Mouse (Mus musculus) myocyte (in vitro differentiated cells): ENCODE measurements at regions not wholly inside any gene's neighbourhood (a gene's known extent, or its start where the extent isn't known, plus 50 kb on each side); places are given as distances from the start of the nearest gene placed in this dataset.

Experiments used
- E2F4 ChIP-seq: IDR thresholded peaks from one replicate; pipeline ENCODE4 v1.6.1; 2011; ENCODE audit warnings: mild to moderate bottlenecking, control low read depth, moderate library complexity; ENCODE audit not compliant: insufficient read depth
- MAX ChIP-seq: IDR thresholded peaks from one replicate; pipeline ENCODE4 v1.6.1; 2011; ENCODE audit warnings: low read depth, mild to moderate bottlenecking, control low read depth
- POLR2A ChIP-seq: IDR thresholded peaks from one replicate; pipeline ENCODE4 v1.6.1; 2011; ENCODE audit warnings: low read depth, mild to moderate bottlenecking, control low read depth, moderate library complexity; ENCODE audit not compliant: insufficient read length
- SRF ChIP-seq: IDR thresholded peaks from one replicate; pipeline ENCODE4 v1.6.1; 2011; ENCODE audit warnings: low read depth; ENCODE audit not compliant: control insufficient read depth, insufficient read length

- TF ChIP-seq E2F4 (no peak), POLR2A (no peak), SRF (no peak), MAX (no peak)
Observed at GRCm38 (mm10) chr3:15200309-15200708, 131.8 kb downstream of the Gm9733 start.
